Mouse (Mus musculus) CH12.LX (cell line): Measurements from ENCODE around the gene Lrch3. TPM values are rescaled to one million over a fixed set of nuclear protein-coding genes. Genes with fewer than 3 reads are reported as not detected.

Source experiments
- DNase-seq: peaks from one replicate; pipeline ENCODE4 v3.0.0-alpha.2; 2013; ENCODE audit errors: extremely low read depth
- H3K27ac ChIP-seq: 2 replicates; pipeline ENCODE4 v1.5.1; 2012; ENCODE audit warnings: low read depth, mild to moderate bottlenecking, control low read depth, moderate library complexity; ENCODE audit not compliant: insufficient read depth
- H3K27me3 ChIP-seq: replicated peaks from 2 replicates; pipeline ENCODE3; 2012; ENCODE audit warnings: inconsistent platforms
- H3K36me3 ChIP-seq, 2 experiments: replicated peaks in 1 of 2; 2 replicates each; pipeline versions ENCODE3 to v1.6.1; 2012; ENCODE audit warnings: inconsistent platforms in 1 of 2, low read length in 1 of 2, mild to moderate bottlenecking in 1 of 2, mixed read lengths in 1 of 2, moderate library complexity in 1 of 2; ENCODE audit not compliant: control insufficient read depth in 1 of 2, insufficient read depth in 1 of 2
- H3K4me1 ChIP-seq, 2 experiments: 2 replicates each; pipeline ENCODE4 v1.6.1; 2012; ENCODE audit warnings: inconsistent platforms in 1 of 2, moderate library complexity in 1 of 2; ENCODE audit not compliant: insufficient read depth in 2 of 2, control insufficient read depth in 1 of 2
- H3K4me2 ChIP-seq: 2 replicates; pipeline ENCODE4 v1.6.1; 2012; ENCODE audit warnings: low read depth, mild to moderate bottlenecking, control low read depth; ENCODE audit not compliant: poor library complexity, insufficient read depth, severe bottlenecking
- H3K4me3 ChIP-seq, 3 experiments: fragments of 150-350 bp in 1 of 3; sonication (generic) in 1 of 3; replicated peaks in 1 of 3; 2 replicates each; pipeline versions ENCODE3 to v1.5.1; 2011 to 2012; ENCODE audit warnings: low read depth in 2 of 3, low read length in 2 of 3, mild to moderate bottlenecking in 2 of 3, moderate library complexity in 2 of 3, control low read depth in 1 of 3, improper control_type of control experiment in 1 of 3, inconsistent platforms in 1 of 3, mixed read lengths in 1 of 3; ENCODE audit not compliant: poor library complexity in 1 of 3
- H3K79me2 ChIP-seq: replicated peaks from 2 replicates; pipeline ENCODE4 v1.6.1; 2012; ENCODE audit warnings: mild to moderate bottlenecking, moderate library complexity; ENCODE audit not compliant: control insufficient read depth, poor library complexity, insufficient read depth, severe bottlenecking; ENCODE audit errors: extremely low read depth
- H3K9ac ChIP-seq: 2 replicates; pipeline ENCODE4 v1.6.1; 2012; ENCODE audit warnings: low read depth, mild to moderate bottlenecking, control low read depth, moderate library complexity; ENCODE audit not compliant: insufficient read depth
- H3K9me3 ChIP-seq: replicated peaks from 2 replicates; pipeline ENCODE3; 2012; ENCODE audit warnings: low read length, inconsistent platforms, mixed read lengths
- BHLHE40 ChIP-seq: IDR thresholded peaks from 2 replicates; pipeline ENCODE4 v1.6.1; 2011; ENCODE audit warnings: mild to moderate bottlenecking, low read depth, low read length, improper control_type of control experiment
- CHD2 ChIP-seq: IDR thresholded peaks from 2 replicates; pipeline ENCODE4 v1.6.1; 2011; ENCODE audit warnings: low read length, improper control_type of control experiment
- E2F4 ChIP-seq: IDR thresholded peaks from 2 replicates; pipeline ENCODE4 v1.6.1; 2011; ENCODE audit warnings: low read depth, low read length, improper control_type of control experiment; ENCODE audit not compliant: insufficient replicate concordance
- ELF1 ChIP-seq: IDR thresholded peaks from 2 replicates; pipeline ENCODE4 v1.6.1; 2014; ENCODE audit warnings: low read depth, mild to moderate bottlenecking, inconsistent platforms, low read length, improper control_type of control experiment
- IRF4 ChIP-seq: IDR thresholded peaks from 2 replicates; pipeline ENCODE4 v1.6.1; 2014; ENCODE audit warnings: low read depth, mild to moderate bottlenecking, inconsistent platforms, low read length, improper control_type of control experiment
- JUN ChIP-seq: IDR thresholded peaks from 2 replicates; pipeline ENCODE4 v1.6.1; 2011; ENCODE audit warnings: low read depth, mild to moderate bottlenecking, low read length, improper control_type of control experiment, moderate library complexity; ENCODE audit not compliant: insufficient read depth
- JUND ChIP-seq: conservative IDR thresholded peaks from 2 replicates; pipeline ENCODE4 v1.6.1; 2011; ENCODE audit warnings: low read depth, low read length, improper control_type of control experiment
- MXI1 ChIP-seq: IDR thresholded peaks from 2 replicates; pipeline ENCODE4 v1.6.1; 2011; ENCODE audit warnings: mild to moderate bottlenecking, low read depth, low read length, improper control_type of control experiment
- MYC ChIP-seq: IDR thresholded peaks from 2 replicates; pipeline ENCODE4 v1.6.1; 2011; ENCODE audit warnings: low read depth, mild to moderate bottlenecking, improper control_type of control experiment, low read length
- NELFE ChIP-seq: IDR thresholded peaks from 2 replicates; pipeline ENCODE4 v1.6.1; 2011; ENCODE audit warnings: low read depth, low read length, improper control_type of control experiment
- PAX5 ChIP-seq: IDR thresholded peaks from 2 replicates; pipeline ENCODE4 v1.6.1; 2012; ENCODE audit warnings: low read length, inconsistent platforms, mixed read lengths
- POLR2A ChIP-seq: IDR thresholded peaks from 2 replicates; pipeline ENCODE4 v1.6.1; 2011; ENCODE audit warnings: low read depth, mild to moderate bottlenecking, improper control_type of control experiment, low read length
- POLR2AphosphoS2 ChIP-seq: IDR thresholded peaks from 2 replicates; pipeline ENCODE4 v1.6.1; 2011; ENCODE audit warnings: low read depth, low read length, improper control_type of control experiment
- RAD21 ChIP-seq: IDR thresholded peaks from 2 replicates; pipeline ENCODE4 v1.6.1; 2011; ENCODE audit warnings: low read depth, mild to moderate bottlenecking, low read length, improper control_type of control experiment, moderate library complexity
- SIN3A ChIP-seq: IDR thresholded peaks from 2 replicates; pipeline ENCODE4 v1.6.1; 2012; ENCODE audit warnings: low read length, improper control_type of control experiment, inconsistent platforms
- TBP ChIP-seq: conservative IDR thresholded peaks from 2 replicates; pipeline ENCODE4 v1.6.1; 2011; ENCODE audit warnings: low read depth, low read length, improper control_type of control experiment
- TCF12 ChIP-seq: IDR thresholded peaks from 2 replicates; pipeline ENCODE4 v1.6.1; 2014; ENCODE audit warnings: low read depth, mild to moderate bottlenecking, inconsistent platforms, low read length, improper control_type of control experiment
- USF2 ChIP-seq: conservative IDR thresholded peaks from 2 replicates; pipeline ENCODE4 v1.6.1; 2011; ENCODE audit warnings: low read depth, low read length, improper control_type of control experiment
- ZKSCAN1 ChIP-seq: IDR thresholded peaks from 2 replicates; pipeline ENCODE4 v1.6.1; 2012; ENCODE audit warnings: low read depth, inconsistent platforms, low read length, improper control_type of control experiment, borderline replicate concordance
- ZMIZ1 ChIP-seq: IDR thresholded peaks from 2 replicates; pipeline ENCODE4 v1.6.1; 2012; ENCODE audit warnings: low read depth, mild to moderate bottlenecking, inconsistent platforms, low read length, improper control_type of control experiment
- dilution Hi-C: fragments of 300-500 bp; cut with MboI; formaldehyde crosslinking; loops from 2 replicates; pipeline ENCODE4 v1.14.3; 2020; ENCODE audit warnings: low sequenced_read_pairs; ENCODE audit not compliant: extremely low pct_unique_long_range_greater_than_20kb, extremely low pct_ligation_motif_present
- in situ Hi-C: fragments of 300-500 bp; cut with MboI; formaldehyde crosslinking; loops from 3 replicates; pipeline ENCODE4 v1.14.3; 2019; ENCODE audit warnings: low sequenced_read_pairs, low pct_ligation_motif_present, low pct_unique_long_range_greater_than_20kb, mixed read lengths
- polyA plus RNA-seq: library from polyadenylated mRNA; unstranded; fragments of >175 nt; gene quantifications from 2 replicates; pipeline ENCODE4 v1.2.1, GENCODE M21; 2012; ENCODE audit warnings: low read depth; ENCODE audit not compliant: insufficient read length
- total RNA-seq, 2 experiments: library from RNA; depleted of rRNA; stranded (reverse); fragments of 300-350 nt in 1 of 2; fragments of >200 nt in 1 of 2; gene quantifications; 2 replicates each; pipeline ENCODE4 v1.2.3; 2012 to 2014

Lrch3 gene
- total and polyA plus RNA-seq, 3 experiments = 11.9 to 20.7 (median 16.1) TPM

GRCm38 (mm10) chr16:33062024-33062681, 148.3 kb downstream of the Lrch3 start, which contains the start of gene Lmln (continued):
- TF ChIP-seq JUND (no peak), IRF4 (peak; percentile 4; the same call in 1 of the 2 replicates), SIN3A (peak; percentile 76; the same call in 1 of the 2 replicates), NELFE (0 out of 2 replicates have a peak, but pooled peaks have one; percentile 7), TBP (0 out of 2 replicates have a peak, but pooled peaks have one; percentile 47), RAD21 (no peak), E2F4 (no peak), MYC (no peak), POLR2AphosphoS2 (peak; percentile 99), ZKSCAN1 (no peak), PAX5 (no peak), POLR2A (peak; percentile 91), BHLHE40 (peak; percentile 28; the same call in 1 of the 2 replicates), USF2 (peak; percentile 80), JUN (no peak), MXI1 (peak; percentile 88)

- no peaks in the 10 kb centered on the region for H3K27me3 ChIP-seq
- peak overlapping the region; percentile 76 for H3K4me2 ChIP-seq
- in situ Hi-C loops (no loop called here), dilution Hi-C loops (no loop called here)
- TF ChIP-seq NELFE (0 out of 2 replicates have a peak, but pooled peaks have one; percentile 6), TCF12 (no peak)
- no peak for DNase-seq
- H3K9ac ChIP-seq = peak overlapping the region; percentile 23
- peak overlapping the region; percentile 48 to 78 (median 63) for H3K4me3 ChIP-seq
- H3K27ac ChIP-seq = peak overlapping the region; percentile 10; the same call in 1 of the 2 replicates
- peaks cover 21% of the 10 kb centered on the region for H3K79me2 ChIP-seq
- H3K9me3 ChIP-seq = no peaks in the 10 kb centered on the region
- H3K36me3 ChIP-seq = peaks cover 28 to 42% of the 10 kb centered on the region in 2 experiments
- H3K4me1 ChIP-seq = peaks cover 8 to 55% of the 10 kb centered on the region in 2 experiments
Observed at GRCm38 (mm10) chr16:33062682-33063131, 148.8 kb downstream of the Lrch3 start.

- no peak for DNase-seq
- in situ Hi-C loops = no loop called here
- H3K4me1 ChIP-seq = peaks cover 8 to 52% of the 10 kb centered on the region in 2 experiments
- peak overlapping the region; percentile 23; the same call in 1 of the 2 replicates for H3K9ac ChIP-seq
- peaks cover 16% of the 10 kb centered on the region for H3K79me2 ChIP-seq
- dilution Hi-C loops = no loop called here
- peaks cover 25 to 36% of the 10 kb centered on the region in 2 experiments for H3K36me3 ChIP-seq
- H3K4me2 ChIP-seq = peak overlapping the region; percentile 76
- H3K4me3 ChIP-seq = peak overlapping the region in 1 of 3 experiments; percentile 78
- no peaks in the 10 kb centered on the region for H3K9me3 ChIP-seq
- TF ChIP-seq ZMIZ1 = no peak; the same call in 1 of the 2 replicates
- TF ChIP-seq ELF1 = no peak
- no peak for TF ChIP-seq CHD2
- H3K27ac ChIP-seq = no peak overlapping the region
- H3K27me3 ChIP-seq = no peaks in the 10 kb centered on the region
Observed at GRCm38 (mm10) chr16:33063267-33063666, 149.4 kb downstream of the Lrch3 start.
